Mouse (Mus musculus) neural tube, embryonic 14.5 days (tissue): ENCODE measurements at regions not wholly inside any gene's neighbourhood (a gene's known extent, or its start where the extent isn't known, plus 50 kb on each side); places are given as distances from the start of the nearest gene placed in this dataset.

ENCODE experiments used
- ATAC-seq: fragments of 200-750 bp; cut with Nextera tagmentation; 2 replicates; pipeline ENCODE4 v1.8.0; 2017; ENCODE audit warnings: low read depth, mild to moderate bottlenecking, moderate TSS enrichment, moderate library complexity
- H3K27ac ChIP-seq: fragments of 300-500 bp; sonication (generic); 2 replicates; pipeline ENCODE4 v1.5.1; 2014; ENCODE audit warnings: low read depth, mild to moderate bottlenecking, control low read depth, low read length, moderate library complexity, mixed read lengths
- H3K27me3 ChIP-seq: fragments of 300-500 bp; sonication (generic); 2 replicates; pipeline ENCODE4 v1.6.1; 2014; ENCODE audit warnings: low read length; ENCODE audit not compliant: control insufficient read depth, insufficient read depth
- H3K36me3 ChIP-seq: fragments of 300-500 bp; sonication (generic); 2 replicates; pipeline ENCODE4 v1.6.1; 2014; ENCODE audit warnings: low read length, mixed read lengths; ENCODE audit not compliant: control insufficient read depth, insufficient read depth
- H3K4me1 ChIP-seq: fragments of 300-500 bp; sonication (generic); 2 replicates; pipeline ENCODE4 v1.6.1; 2014; ENCODE audit warnings: low read length; ENCODE audit not compliant: control insufficient read depth, insufficient read depth
- H3K4me2 ChIP-seq: fragments of 300-500 bp; sonication (generic); 2 replicates; pipeline ENCODE4 v1.6.1; 2014; ENCODE audit warnings: mild to moderate bottlenecking, low read depth, low read length, control low read depth
- H3K4me3 ChIP-seq: fragments of 300-500 bp; sonication (generic); 2 replicates; pipeline ENCODE4 v1.5.1; 2014; ENCODE audit warnings: low read depth, low read length, control low read depth, mixed read lengths
- H3K9ac ChIP-seq: fragments of 300-500 bp; sonication (generic); replicated peaks from 2 replicates; pipeline ENCODE4 v1.6.1; 2014; ENCODE audit warnings: low read depth, mild to moderate bottlenecking, control low read depth, low read length, mixed read lengths
- H3K9me3 ChIP-seq: fragments of 300-500 bp; sonication (generic); 2 replicates; pipeline ENCODE4 v1.6.1; 2016; ENCODE audit warnings: low read length; ENCODE audit not compliant: control insufficient read depth
- WGBS: fragments of 180-500 bp; shearing (Covaris S2); extraction: QIAGEN DNeasy Blood & Tissue Kit; methylation state at CpG from one replicate; pipeline ENCODE4 v1.1.7; 2014; 5-methylcytosine and 5-hydroxymethylcytosine counted together

- Histone ChIP-seq H3K36me3 (no peaks in the 10 kb centered on the region), H3K27me3 (no peaks in the 10 kb centered on the region), H3K4me1 (no peaks in the 10 kb centered on the region), H3K27ac (no peak overlapping the region), H3K4me2 (no peak overlapping the region), H3K9me3 (no peaks in the 10 kb centered on the region), H3K9ac (no peak overlapping the region), H3K4me3 (no peak overlapping the region)
- ATAC-seq = no peak
- WGBS = 72% methylated on average over 4 of the region's 4 CpGs
Observed at GRCm38 (mm10) chr4:80628271-80628670, 205.7 kb upstream of the Tyrp1 start.

GRCm38 (mm10) chr4:80629251-80629650, 204.7 kb upstream of the Tyrp1 start:
- 75% methylated on average over 1 of the region's 1 CpGs for WGBS
- ATAC-seq = no peak

GRCm38 (mm10) chr4:80630260-80630659, 203.7 kb upstream of the Tyrp1 start:
- H3K27ac ChIP-seq = no peak overlapping the region
- no peak overlapping the region for H3K4me3 ChIP-seq
- H3K36me3 ChIP-seq = no peaks in the 10 kb centered on the region
- ATAC-seq = no peak
- H3K9me3 ChIP-seq = no peaks in the 10 kb centered on the region
- no peak overlapping the region for H3K9ac ChIP-seq
- H3K27me3 ChIP-seq = no peaks in the 10 kb centered on the region
- H3K4me1 ChIP-seq = no peaks in the 10 kb centered on the region
- no peak overlapping the region for H3K4me2 ChIP-seq

More at GRCm38 (mm10) chr4:80629251-80629650, 204.7 kb upstream of the Tyrp1 start:
- H3K9me3 ChIP-seq = no peaks in the 10 kb centered on the region
- no peak overlapping the region for H3K4me3 ChIP-seq
- no peak overlapping the region for H3K9ac ChIP-seq
- no peaks in the 10 kb centered on the region for H3K36me3 ChIP-seq
- no peaks in the 10 kb centered on the region for H3K4me1 ChIP-seq
- no peak overlapping the region for H3K4me2 ChIP-seq
- no peak overlapping the region for H3K27ac ChIP-seq
- no peaks in the 10 kb centered on the region for H3K27me3 ChIP-seq

- 69% methylated on average over 4 of the region's 4 CpGs for WGBS
Observed at GRCm38 (mm10) chr4:80631041-80631440, 202.9 kb upstream of the Tyrp1 start.

GRCm38 (mm10) chr4:80631441-80631840, 202.5 kb upstream of the Tyrp1 start:
- ATAC-seq = no peak
- 85% methylated on average over 4 of the region's 4 CpGs for WGBS
- H3K9ac ChIP-seq = no peak overlapping the region
- no peak overlapping the region for H3K4me3 ChIP-seq
- H3K9me3 ChIP-seq = no peaks in the 10 kb centered on the region
- H3K36me3 ChIP-seq = no peaks in the 10 kb centered on the region
- H3K4me2 ChIP-seq = no peak overlapping the region
- H3K4me1 ChIP-seq = no peaks in the 10 kb centered on the region
- H3K27me3 ChIP-seq = no peaks in the 10 kb centered on the region
- H3K27ac ChIP-seq = no peak overlapping the region

More at GRCm38 (mm10) chr4:80631041-80631440, 202.9 kb upstream of the Tyrp1 start:
- H3K36me3 ChIP-seq = no peaks in the 10 kb centered on the region
- H3K4me3 ChIP-seq = no peak overlapping the region
- no peak overlapping the region for H3K9ac ChIP-seq
- no peaks in the 10 kb centered on the region for H3K4me1 ChIP-seq
- H3K27ac ChIP-seq = no peak overlapping the region
- H3K9me3 ChIP-seq = no peaks in the 10 kb centered on the region
- no peak for ATAC-seq
- H3K4me2 ChIP-seq = no peak overlapping the region
- H3K27me3 ChIP-seq = no peaks in the 10 kb centered on the region

- no peaks in the 10 kb centered on the region for H3K36me3 ChIP-seq
- H3K9me3 ChIP-seq = no peaks in the 10 kb centered on the region
- ATAC-seq = no peak
- no peaks in the 10 kb centered on the region for H3K27me3 ChIP-seq
- no peak overlapping the region for H3K9ac ChIP-seq
- no peak overlapping the region for H3K27ac ChIP-seq
- H3K4me3 ChIP-seq = no peak overlapping the region
- no peaks in the 10 kb centered on the region for H3K4me1 ChIP-seq
- no peak overlapping the region for H3K4me2 ChIP-seq
Observed at GRCm38 (mm10) chr4:80638381-80638780, 195.5 kb upstream of the Tyrp1 start.
